Mouse (Mus musculus): Measurements from ENCODE around the gene Mrps33. TPM values are rescaled to one million over a fixed set of nuclear protein-coding genes. Genes with fewer than 3 reads are reported as not detected.

The Mrps33 gene
- total RNA-seq, 2 experiments from 2014 or later: 81.4 to 95.0 TPM

- peak; percentile 35 for DNase-seq
- intact Hi-C loops (cut with DNase I): no loop called here
Measured at GRCm38 (mm10) chr6:39780857-39781666, 29.7 kb downstream of the Mrps33 start.

GRCm38 (mm10) chr6:39778506-39778905 lies 32.3 kb downstream of the Mrps33 start:
- intact Hi-C loops (cut with DNase I): no loop called here
- DNase-seq: no peak

- no peak for DNase-seq
Measured at GRCm38 (mm10) chr6:39776275-39776674, 34.5 kb downstream of the Mrps33 start.

GRCm38 (mm10) chr6:39775029-39775428 lies 35.8 kb downstream of the Mrps33 start:
- no peak for DNase-seq
- intact Hi-C loops (cut with DNase I): no loop called here

More at GRCm38 (mm10) chr6:39776275-39776674, 34.5 kb downstream of the Mrps33 start:
- intact Hi-C loops (cut with DNase I): no loop called here

GRCm38 (mm10) chr6:39757229-39757628 lies 53.6 kb downstream of the Mrps33 start:
- DNase-seq: no peak
- intact Hi-C loops (cut with DNase I): no loop called here

Other genes with a start within 250 kb of the Mrps33 start
- 10 to 100 TPM; 31.2 to 33.2 TPM for gene Adck2, start 237.1 kb downstream of the Mrps33 start, total RNA-seq (2021)
- gene Gm42420, start 225.2 kb downstream of the Mrps33 start, total RNA-seq (2021): under 1 TPM in 1 of 2 experiments, not detected in 1; 0.77 TPM
- gene Ndufb2, start 218.4 kb downstream of the Mrps33 start, total RNA-seq (2021): 100 to 1,000 TPM; 146 to 170 TPM
- gene Braf, start 85.5 kb downstream of the Mrps33 start, total RNA-seq (2021): 10 to 100 TPM; 67.1 to 75.6 TPM
- gene Tmem178b, start 62.3 kb upstream of the Mrps33 start, total RNA-seq (2021): 100 to 1,000 TPM; 258 to 291 TPM